Mouse (Mus musculus): ENCODE results near the gene Eif5a2. TPM values are rescaled to one million over a fixed set of nuclear protein-coding genes. Genes with fewer than 3 reads are reported as not detected.

The Eif5a2 gene
- polyA plus RNA-seq, 1 experiment from 2014 or later: 6.3 TPM

Other genes with a start within 250 kb of the Eif5a2 start
- 0.07 and 0.13 TPM in 2 replicates for gene Slc2a2, start 83.4 kb upstream of the Eif5a2 start, polyA plus RNA-seq (2015; fragmentation: Nextera tagmentation; extraction: Ambion mirVana)
- gene Rpl22l1, start 24.2 kb downstream of the Eif5a2 start, polyA plus RNA-seq (2015; fragmentation: Nextera tagmentation; extraction: Ambion mirVana): 373 and 379 TPM in 2 replicates
- gene Gm1527, start 111.3 kb downstream of the Eif5a2 start, polyA plus RNA-seq (2015; fragmentation: Nextera tagmentation; extraction: Ambion mirVana): not detected in 2 replicates